Mouse (Mus musculus): ENCODE measurements around the gene Rnf31.

DNA sequence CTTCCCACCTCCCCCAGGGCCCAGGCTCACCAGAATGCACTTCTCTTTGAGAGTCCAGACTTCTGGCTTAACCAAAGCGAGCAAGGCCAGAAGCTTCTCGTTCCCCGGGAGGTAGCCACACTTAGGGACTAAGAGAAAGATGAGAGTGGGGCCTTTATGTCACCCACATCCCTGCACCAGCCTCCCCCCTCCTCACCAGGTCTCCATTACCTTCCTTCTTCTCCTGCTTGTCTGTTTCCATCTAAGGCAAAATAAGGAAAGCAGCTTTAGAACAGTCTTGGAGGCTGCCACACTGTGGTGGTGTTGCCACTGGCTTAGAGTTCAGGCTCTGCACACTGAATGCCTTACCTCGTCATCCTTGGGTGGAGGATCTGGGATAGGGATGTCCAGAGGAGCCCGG lies 2.2 kb upstream of the Rnf31 start:
- no peak for TF ChIP-seq CTCF (conservative IDR thresholded peaks at IDR 0.05; ENCODE audit: low read length)
- no peak for TF ChIP-seq POU5F1 (IDR thresholded peaks at IDR 0.05; ENCODE audit: borderline replicate concordance, low read length)

Measured in E14TG2a.4 (cell line).